Mouse (Mus musculus) forebrain, embryonic 11.5 days (tissue): ENCODE results near the gene Mier3. TPM values are rescaled to one million over a fixed set of nuclear protein-coding genes. Genes with fewer than 3 reads are reported as not detected.

Experiments
- ATAC-seq: fragments of 200-750 bp; cut with Nextera tagmentation; replicated peaks from 2 replicates; pipeline ENCODE4 v1.8.0; 2017; ENCODE audit warnings: moderate TSS enrichment; ENCODE audit not compliant: low FRiP score
- DNase-seq: peaks from one replicate; pipeline ENCODE4 v3.0.0-alpha.2; 2017; ENCODE audit warnings: low spot score
- H3K27ac ChIP-seq: fragments of 300-500 bp; sonication (generic); 2 replicates; pipeline ENCODE4 v1.5.1; 2014; ENCODE audit warnings: low read depth, low read length
- H3K27me3 ChIP-seq: fragments of 300-500 bp; sonication (generic); 2 replicates; pipeline ENCODE4 v1.6.1; 2014; ENCODE audit warnings: mild to moderate bottlenecking, low read length, mixed read lengths; ENCODE audit not compliant: control insufficient read depth, insufficient read depth
- H3K36me3 ChIP-seq: fragments of 300-500 bp; sonication (generic); 2 replicates; pipeline ENCODE4 v1.6.1; 2014; ENCODE audit warnings: mild to moderate bottlenecking, low read length, moderate library complexity, mixed read lengths; ENCODE audit not compliant: control insufficient read depth, insufficient read depth
- H3K4me1 ChIP-seq: fragments of 300-500 bp; sonication (generic); replicated peaks from 2 replicates; pipeline ENCODE4 v1.6.1; 2014; ENCODE audit warnings: low read length, mixed read lengths; ENCODE audit not compliant: control insufficient read depth, insufficient read depth
- H3K4me2 ChIP-seq: fragments of 300-500 bp; sonication (generic); 2 replicates; pipeline ENCODE4 v1.6.1; 2014; ENCODE audit warnings: low read depth, mild to moderate bottlenecking, low read length, moderate library complexity, mixed read lengths; ENCODE audit not compliant: severe bottlenecking
- H3K4me3 ChIP-seq: fragments of 300-500 bp; sonication (generic); 2 replicates; pipeline ENCODE4 v1.5.1; 2014; ENCODE audit warnings: low read depth, low read length
- H3K9ac ChIP-seq: fragments of 300-500 bp; sonication (generic); 2 replicates; pipeline ENCODE4 v1.6.1; 2014; ENCODE audit warnings: low read length
- H3K9me3 ChIP-seq: fragments of 300-500 bp; sonication (generic); 2 replicates; pipeline ENCODE4 v1.6.1; 2016; ENCODE audit warnings: low read length, mixed read lengths; ENCODE audit not compliant: control insufficient read depth
- WGBS: fragments of 180-500 bp; shearing (Covaris S2); extraction: QIAGEN DNeasy Blood & Tissue Kit; methylation state at CpG from one replicate; pipeline ENCODE4 v1.1.7; 2014; 5-methylcytosine and 5-hydroxymethylcytosine counted together
- polyA plus RNA-seq: library from polyadenylated mRNA; unstranded; fragments of >200 nt; fragmentation: Nextera tagmentation; extraction: Ambion mirVana; gene quantifications from 2 replicates; pipeline ENCODE4 v1.2.1, GENCODE M21; 2014

Gene Mier3
- polyA plus RNA-seq, 1 experiment from 2014 or later, result 25.3 TPM

DNA sequence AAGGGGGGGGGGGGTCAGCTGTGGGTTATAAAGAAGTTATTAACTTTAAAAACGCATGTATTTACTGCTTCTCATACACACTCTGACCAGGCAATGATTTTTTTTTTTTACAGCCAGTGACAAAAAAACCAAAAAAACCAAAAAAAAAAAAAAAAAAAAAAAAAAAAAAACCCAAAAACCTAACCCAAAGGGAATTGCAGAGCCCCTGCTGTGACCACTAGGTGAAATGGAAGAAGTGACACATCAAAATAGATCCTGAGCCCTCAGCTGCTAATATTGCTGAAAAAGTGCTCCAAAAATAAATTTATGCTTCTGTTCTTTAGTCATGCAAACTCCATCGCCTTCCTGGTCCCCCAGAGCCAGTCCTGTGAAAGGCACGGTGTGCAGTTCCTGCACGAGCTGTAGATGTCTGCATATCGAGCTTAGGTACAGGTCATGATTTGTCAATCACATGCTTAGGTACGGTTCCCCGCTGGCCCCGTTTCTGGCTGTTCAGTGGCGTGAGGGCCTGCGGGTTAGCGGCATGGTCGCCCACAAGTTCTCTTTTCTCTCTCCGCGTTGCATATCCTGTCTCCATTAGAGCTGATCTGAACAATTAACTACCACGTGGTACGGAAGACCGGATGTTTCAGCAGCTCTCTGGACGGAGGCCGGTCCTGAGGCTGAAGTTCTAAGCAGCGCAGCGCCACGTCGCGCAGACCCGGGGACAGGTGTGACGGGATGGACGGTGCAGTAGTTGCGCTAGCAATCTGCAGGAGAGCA lies 67.7 kb downstream of the Mier3 start:
- H3K27ac ChIP-seq, result no peak overlapping the region
- DNase-seq (no peak), ATAC-seq (no peak)
- no peak overlapping the region for H3K4me2 ChIP-seq
- H3K27me3 ChIP-seq, result no peaks in the 10 kb centered on the region
- no peaks in the 10 kb centered on the region for H3K4me1 ChIP-seq
- WGBS, result 97% methylated on average over 28 of the region's 28 CpGs
- H3K4me3 ChIP-seq, result no peak overlapping the region
- no peak overlapping the region for H3K9ac ChIP-seq
- H3K9me3 ChIP-seq, result no peaks in the 10 kb centered on the region
- H3K36me3 ChIP-seq, result no peaks in the 10 kb centered on the region; the same call in 1 of the 2 replicates

DNA sequence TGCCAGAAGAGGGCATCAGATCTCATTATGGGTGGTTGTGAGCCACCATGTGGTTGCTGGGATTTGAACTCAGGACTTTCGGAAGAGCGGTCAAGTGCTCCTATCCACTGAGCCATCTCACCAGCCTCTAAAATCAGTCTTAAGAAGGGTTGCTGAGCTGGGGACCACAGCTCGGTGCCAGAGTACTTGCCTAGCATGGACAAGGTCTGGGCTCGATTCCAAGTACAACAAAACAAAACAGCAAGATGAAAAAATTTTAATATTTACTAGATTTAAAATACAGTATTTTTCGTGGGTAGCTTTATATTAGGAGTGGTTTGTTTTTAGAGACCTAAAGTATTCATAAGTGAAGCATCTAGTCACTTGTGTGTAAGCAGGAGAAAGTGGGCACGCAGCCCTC lies 72.5 kb downstream of the Mier3 start:
- ATAC-seq (no peak), DNase-seq (no peak)
- Histone ChIP-seq H3K27ac (no peak overlapping the region), H3K4me2 (no peak overlapping the region), H3K9me3 (no peaks in the 10 kb centered on the region), H3K4me1 (no peaks in the 10 kb centered on the region), H3K9ac (no peak overlapping the region), H3K4me3 (no peak overlapping the region), H3K36me3 (peaks cover 9% of the 10 kb centered on the region), H3K27me3 (no peaks in the 10 kb centered on the region)
- 96% methylated on average over 6 of the region's 6 CpGs for WGBS

- 97% methylated on average over 18 of the region's 18 CpGs for WGBS
- H3K36me3 ChIP-seq, result peaks cover 9% of the 10 kb centered on the region
- no peak overlapping the region for H3K9ac ChIP-seq
- no peaks in the 10 kb centered on the region for H3K27me3 ChIP-seq
- no peak overlapping the region for H3K4me2 ChIP-seq
- no peaks in the 10 kb centered on the region for H3K4me1 ChIP-seq
- DNase-seq (no peak), ATAC-seq (no peak)
- no peak overlapping the region for H3K27ac ChIP-seq
- no peaks in the 10 kb centered on the region for H3K9me3 ChIP-seq
- H3K4me3 ChIP-seq, result no peak overlapping the region
Measured at GRCm38 (mm10) chr13:111755377-111755776, 74.6 kb downstream of the Mier3 start.

DNA sequence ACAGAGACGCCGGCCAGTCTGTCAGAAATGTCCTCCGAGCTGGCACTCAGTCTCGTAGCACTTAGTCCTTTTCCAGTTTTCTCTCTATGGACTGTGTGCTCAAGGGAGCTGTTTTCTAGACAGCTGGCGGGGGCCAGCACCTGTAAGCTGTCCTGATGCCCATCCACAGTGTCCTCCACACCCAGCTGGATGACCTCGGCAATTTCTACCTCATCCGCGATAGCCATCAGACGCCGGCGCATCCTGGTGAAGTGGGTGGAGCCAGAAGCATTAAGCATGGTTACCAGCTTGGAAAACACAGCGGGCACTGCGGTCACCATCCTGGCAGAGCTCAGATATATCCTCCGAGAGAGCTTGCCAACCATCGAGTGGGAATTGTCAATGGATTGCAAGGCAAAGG lies 75.2 kb downstream of the Mier3 start:
- Histone ChIP-seq H3K4me3 (no peak overlapping the region), H3K36me3 (peaks cover 9% of the 10 kb centered on the region), H3K27ac (no peak overlapping the region), H3K4me1 (no peaks in the 10 kb centered on the region), H3K9ac (no peak overlapping the region), H3K4me2 (no peak overlapping the region), H3K27me3 (no peaks in the 10 kb centered on the region), H3K9me3 (no peaks in the 10 kb centered on the region)
- DNase-seq, result no peak
- no peak for ATAC-seq
- 95% methylated on average over 15 of the region's 15 CpGs for WGBS

DNA sequence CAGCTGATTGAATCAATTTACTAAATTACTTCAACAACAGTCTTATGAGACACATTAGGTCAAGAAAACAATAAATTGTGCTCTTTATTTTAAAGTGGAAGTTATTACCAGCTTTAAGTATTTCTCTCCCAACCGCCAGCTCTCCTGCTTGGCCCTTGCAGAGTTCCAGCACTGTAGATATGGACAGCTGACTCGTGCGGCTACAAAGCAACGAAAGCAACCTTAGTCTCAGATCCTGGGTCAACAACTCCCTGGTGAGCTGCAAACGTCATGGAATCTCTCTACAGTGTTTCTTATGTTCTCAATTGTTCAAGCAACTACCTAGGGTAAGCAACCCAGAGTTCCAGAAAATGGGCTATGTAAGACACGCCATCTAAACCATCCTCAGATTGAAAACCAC lies 76.2 kb downstream of the Mier3 start:
- no peaks in the 10 kb centered on the region for H3K9me3 ChIP-seq
- no peak overlapping the region for H3K4me3 ChIP-seq
- no peak overlapping the region for H3K4me2 ChIP-seq
- H3K27me3 ChIP-seq, result no peaks in the 10 kb centered on the region
- H3K36me3 ChIP-seq, result peaks cover 9% of the 10 kb centered on the region
- H3K27ac ChIP-seq, result no peak overlapping the region
- no peak for DNase-seq
- no peaks in the 10 kb centered on the region for H3K4me1 ChIP-seq
- ATAC-seq, result no peak
- 93% methylated on average over 6 of the region's 6 CpGs for WGBS
- H3K9ac ChIP-seq, result no peak overlapping the region

GRCm38 (mm10) chr13:111762526-111762925 lies 81.7 kb downstream of the Mier3 start:
- peaks cover 14% of the 10 kb centered on the region; the same call in 1 of the 2 replicates for H3K36me3 ChIP-seq
- 92% methylated on average over 12 of the region's 12 CpGs for WGBS
- no peak overlapping the region for H3K9ac ChIP-seq
- H3K27me3 ChIP-seq, result no peaks in the 10 kb centered on the region
- no peak for DNase-seq
- no peak for ATAC-seq
- no peak overlapping the region for H3K27ac ChIP-seq
- H3K4me1 ChIP-seq, result no peaks in the 10 kb centered on the region
- no peaks in the 10 kb centered on the region for H3K9me3 ChIP-seq
- no peak overlapping the region for H3K4me3 ChIP-seq
- H3K4me2 ChIP-seq, result no peak overlapping the region

Other genes with a start within 250 kb of the Mier3 start
- gene Gpbp1, start 190.9 kb upstream of the Mier3 start, polyA plus RNA-seq, result 120 and 132 TPM in 2 replicates
- gene Gm49496, start 131.0 kb upstream of the Mier3 start, polyA plus RNA-seq, result not detected in 2 replicates
- not detected in 2 replicates for gene Gm10198, start 88.2 kb upstream of the Mier3 start, polyA plus RNA-seq
- 13.6 and 13.7 TPM in 2 replicates for gene Map3k1, start 128.0 kb downstream of the Mier3 start, polyA plus RNA-seq